Mouse (Mus musculus): ENCODE measurements around the gene Parvb.
A peak's percentile ranks its signal among the peaks of the same experiment; 100 is the strongest.

Parvb gene

DNA sequence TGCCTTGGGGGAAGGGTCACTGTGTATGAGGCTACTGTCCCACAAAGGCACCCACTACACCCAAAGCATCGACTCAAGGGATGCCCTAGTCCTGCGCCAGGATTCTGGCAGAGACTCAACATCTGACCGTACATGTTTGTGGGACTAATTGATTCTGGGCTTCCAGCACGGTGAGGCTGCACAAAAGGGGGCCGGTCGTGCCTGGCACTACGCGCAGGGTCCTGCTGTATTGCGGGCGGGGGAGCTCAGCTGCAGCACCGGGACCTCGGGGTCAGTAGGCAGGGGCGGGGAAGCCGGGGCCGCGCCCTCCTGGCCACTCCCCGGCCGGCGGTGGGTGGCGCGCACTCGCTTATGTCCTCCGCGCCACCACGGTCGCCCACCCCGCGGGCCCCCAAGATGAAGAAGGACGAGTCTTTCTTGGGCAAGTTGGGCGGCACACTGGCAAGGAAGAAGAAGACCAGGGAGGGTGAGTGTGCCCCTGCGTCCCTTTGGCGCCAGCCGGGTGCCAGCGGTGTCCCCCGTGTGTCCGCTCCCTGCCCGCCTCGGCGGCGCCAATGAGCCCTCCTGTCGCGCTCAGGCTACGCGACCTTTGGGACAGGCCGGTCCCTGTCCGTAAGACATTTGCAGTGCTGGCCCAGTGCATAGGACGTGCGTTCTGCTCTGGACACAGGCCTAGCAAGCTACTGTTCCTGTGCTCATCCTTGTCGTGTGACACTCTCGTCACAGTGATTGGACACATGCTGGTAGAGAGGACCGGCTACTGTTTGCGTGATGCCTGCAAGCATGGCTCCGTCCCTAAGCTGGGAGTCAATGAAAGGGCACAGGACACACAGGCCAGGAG lies at the start of gene Parvb:
Gene Parvb (plus strand): TSS at position 323 of the 841 bp plus-strand sequence.
- peak; percentile 68 for DNase-seq (ENCODE audit: inconsistent ontology term)

DNA sequence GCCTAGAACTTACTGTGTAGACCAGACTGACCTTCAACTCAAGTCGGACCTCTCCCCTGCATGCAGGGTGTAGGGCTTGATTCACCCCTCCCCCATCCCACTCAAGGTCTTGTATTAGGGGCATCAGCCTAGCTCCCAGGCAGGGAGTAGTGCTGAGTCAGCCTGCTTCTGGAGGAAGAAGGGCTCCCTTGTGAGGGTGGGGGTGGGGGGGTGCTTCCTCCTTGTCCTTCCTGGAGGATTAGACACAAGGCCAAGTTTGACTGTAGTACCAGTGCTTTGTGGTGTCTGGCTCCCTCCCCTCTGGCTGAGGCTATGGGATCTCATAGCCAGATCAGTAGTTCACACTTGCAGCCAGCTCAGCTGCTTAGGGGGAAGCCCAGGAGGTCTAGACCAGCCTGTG lies 47.9 kb upstream of the Parvb start:
- DNase-seq (ENCODE audit: inconsistent ontology term) = no peak

DNA sequence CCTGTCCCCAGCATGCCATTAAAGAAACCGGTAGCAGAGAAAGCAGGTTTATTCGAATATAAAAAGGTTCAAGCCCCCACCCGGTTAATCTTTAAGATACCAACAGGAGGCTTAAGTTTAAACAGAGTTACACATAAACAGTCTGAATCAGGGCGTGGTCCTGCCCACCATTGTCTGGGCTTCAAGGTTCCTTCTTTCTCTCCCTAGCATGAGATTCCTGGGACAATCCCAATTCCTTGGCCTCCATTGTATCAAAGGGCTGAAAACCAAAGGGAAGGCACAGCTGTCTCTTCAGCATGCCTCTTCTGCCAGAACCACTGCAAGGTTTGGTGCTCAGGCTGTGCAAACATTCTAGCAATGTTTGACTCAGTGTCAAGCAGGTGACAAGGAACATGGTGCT lies 45.6 kb upstream of the Parvb start:
- no peak for DNase-seq (ENCODE audit: inconsistent ontology term)

DNA sequence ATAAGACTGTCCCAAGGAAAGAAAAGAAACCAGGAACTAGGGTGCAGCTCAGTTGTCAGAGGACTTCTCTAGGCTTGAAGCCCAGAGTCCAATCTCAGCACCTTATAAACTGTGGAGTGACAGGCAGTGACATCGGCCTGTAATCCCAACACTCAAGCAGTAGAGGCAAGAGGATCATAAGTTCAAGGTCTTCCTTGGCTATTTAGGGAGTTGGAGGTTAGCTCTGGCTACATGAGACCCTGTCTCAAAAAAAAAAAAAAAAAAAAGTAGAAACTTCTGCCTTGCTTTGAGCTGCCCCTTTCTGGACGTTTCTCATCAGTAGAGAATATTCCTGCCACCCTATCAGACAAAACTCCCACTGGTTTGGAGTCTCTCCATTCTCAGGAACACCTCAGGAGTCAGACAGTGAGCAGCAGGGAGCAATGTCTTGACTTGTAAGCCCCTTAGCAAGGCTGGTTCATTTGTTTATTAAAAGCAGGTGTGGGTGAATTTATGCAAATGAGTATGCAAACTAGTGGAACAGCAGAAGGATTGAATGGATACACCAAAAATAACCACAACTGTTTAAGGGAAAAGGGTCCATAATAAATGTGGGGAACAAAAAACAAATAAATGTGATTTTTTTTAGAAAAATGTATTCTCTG lies 42.8 kb upstream of the Parvb start:
- DNase-seq (ENCODE audit: inconsistent ontology term) = no peak

DNA sequence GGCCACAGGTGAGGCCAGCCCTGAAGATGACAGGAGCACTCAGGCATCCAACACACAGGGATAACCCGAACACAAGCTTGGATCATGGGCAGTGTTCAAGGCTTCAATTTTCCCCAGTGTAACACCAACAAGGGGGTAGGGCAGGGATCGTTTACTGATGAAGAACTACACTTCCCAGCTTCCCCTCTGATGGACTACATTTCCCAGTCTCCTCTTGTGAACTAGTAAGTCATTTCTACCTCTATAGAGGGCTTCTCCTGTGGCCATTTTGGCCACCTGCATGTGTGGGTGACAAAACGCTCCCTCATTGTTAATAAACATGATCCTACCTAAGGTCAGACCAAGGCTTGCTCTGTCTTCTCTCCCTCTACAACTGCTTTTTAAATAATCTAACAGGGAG lies 42.0 kb upstream of the Parvb start:
- no peak for DNase-seq (ENCODE audit: inconsistent ontology term)

DNA sequence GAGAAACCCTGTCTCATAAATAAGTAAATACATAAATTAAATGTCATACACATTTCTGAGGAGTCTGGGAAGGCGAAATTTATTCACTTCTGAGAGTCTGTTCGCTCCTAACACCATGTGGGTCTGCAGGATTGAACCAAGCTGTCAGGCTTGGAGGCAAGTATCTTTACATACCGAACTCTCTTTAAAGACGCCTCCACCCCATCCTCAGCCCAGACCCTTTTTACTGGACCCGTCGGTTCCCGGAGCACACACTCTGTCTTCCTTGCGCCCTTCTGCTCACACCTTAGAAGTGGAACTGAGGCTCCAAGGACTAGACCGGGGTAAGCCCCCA lies 40.2 kb upstream of the Parvb start:
- no peak for DNase-seq (ENCODE audit: inconsistent ontology term)

DNA sequence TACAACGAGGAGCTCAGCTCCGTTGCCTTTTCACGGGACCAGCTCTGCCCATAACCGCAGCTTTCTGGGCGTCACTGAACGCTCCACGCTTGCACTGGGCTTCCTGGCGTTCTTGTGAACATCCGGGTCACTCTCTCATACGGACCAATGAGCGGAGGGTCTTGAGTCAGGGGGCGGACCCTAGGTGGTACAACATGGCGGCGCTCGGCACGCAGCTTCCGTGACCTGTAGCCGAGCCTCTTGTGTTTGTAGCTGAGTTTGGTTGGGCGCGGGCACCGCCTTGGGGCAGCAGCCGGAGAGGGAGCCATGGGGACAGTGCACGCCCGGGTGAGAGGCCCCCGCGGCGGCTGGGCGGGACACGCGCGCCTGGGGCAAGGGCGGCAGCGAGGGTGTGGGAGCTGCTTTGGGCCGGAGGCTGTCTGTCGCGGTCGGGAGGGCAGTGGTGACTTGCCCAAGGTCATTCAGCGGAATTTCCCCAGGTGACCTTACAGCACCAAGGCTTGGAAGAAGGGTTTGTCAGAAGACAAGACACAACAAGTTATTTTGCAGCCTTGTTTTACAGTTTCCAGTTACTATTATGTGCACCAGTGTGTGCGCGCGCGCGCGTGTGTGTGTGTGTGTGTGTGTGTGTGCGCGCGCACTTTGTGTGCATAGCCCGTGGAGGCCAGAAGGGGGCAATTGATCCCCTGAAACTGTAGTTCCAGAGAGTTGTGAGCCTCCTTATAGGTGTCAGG lies 39.6 kb upstream of the Parvb start, which contains the start of gene Samm50:
Gene Samm50 (plus strand): TSS at position 184 of the 734 bp plus-strand sequence.
- DNase-seq (ENCODE audit: inconsistent ontology term) = peak; percentile 94

DNA sequence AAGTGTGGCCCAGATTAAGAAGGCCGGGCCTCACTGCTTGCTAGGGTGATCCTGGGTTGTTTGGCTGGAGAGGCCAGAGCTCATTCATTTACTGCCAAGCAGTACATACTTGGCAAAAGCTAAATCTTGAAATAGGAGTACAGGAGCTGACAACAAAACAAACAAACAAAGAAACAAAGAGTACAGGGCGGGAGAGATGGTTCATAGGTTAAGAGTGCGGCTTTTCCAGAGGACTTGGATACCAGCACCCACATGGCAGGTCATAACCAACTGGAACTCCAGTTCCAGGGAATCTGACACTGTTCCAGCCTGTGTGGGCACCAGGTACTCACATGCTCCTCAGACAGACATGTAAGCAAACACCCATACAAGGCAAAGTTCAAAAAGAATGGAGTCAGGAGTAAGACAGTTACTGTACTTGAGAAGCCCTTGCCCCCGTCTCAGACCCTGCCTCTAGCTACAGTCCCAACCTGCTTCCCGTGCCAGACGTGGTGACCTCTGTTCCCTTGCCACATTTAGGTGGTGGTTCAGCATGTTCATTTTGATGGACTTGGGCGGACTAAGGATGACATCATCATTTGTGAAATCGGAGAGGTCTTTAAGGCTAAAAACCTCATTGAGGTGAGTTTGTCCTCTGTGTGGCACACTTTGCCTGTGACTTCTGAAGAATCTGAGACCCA lies 35.2 kb upstream of the Parvb start:
- DNase-seq (ENCODE audit: inconsistent ontology term) = no peak

DNA sequence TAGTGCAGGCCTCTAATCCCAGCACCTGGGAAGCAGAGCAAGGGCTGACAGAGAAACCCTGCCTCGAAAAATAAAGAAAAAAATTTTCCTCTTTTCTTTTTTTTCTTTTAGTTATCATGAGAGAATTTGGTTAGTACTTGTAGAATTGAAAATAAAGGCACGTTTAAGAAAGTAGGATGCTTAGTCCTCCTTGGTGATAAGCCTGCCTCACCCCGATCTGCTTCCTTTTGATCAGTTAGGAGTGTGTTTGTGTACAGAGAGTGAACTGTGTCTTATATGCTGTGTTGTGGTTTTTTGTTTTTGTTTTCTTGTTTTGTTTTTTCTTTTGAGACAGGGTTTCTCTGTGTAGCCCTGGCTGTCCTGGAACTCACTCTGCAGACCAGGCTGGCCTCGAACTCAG lies 24.5 kb upstream of the Parvb start:
- DNase-seq (ENCODE audit: inconsistent ontology term) = no peak

DNA sequence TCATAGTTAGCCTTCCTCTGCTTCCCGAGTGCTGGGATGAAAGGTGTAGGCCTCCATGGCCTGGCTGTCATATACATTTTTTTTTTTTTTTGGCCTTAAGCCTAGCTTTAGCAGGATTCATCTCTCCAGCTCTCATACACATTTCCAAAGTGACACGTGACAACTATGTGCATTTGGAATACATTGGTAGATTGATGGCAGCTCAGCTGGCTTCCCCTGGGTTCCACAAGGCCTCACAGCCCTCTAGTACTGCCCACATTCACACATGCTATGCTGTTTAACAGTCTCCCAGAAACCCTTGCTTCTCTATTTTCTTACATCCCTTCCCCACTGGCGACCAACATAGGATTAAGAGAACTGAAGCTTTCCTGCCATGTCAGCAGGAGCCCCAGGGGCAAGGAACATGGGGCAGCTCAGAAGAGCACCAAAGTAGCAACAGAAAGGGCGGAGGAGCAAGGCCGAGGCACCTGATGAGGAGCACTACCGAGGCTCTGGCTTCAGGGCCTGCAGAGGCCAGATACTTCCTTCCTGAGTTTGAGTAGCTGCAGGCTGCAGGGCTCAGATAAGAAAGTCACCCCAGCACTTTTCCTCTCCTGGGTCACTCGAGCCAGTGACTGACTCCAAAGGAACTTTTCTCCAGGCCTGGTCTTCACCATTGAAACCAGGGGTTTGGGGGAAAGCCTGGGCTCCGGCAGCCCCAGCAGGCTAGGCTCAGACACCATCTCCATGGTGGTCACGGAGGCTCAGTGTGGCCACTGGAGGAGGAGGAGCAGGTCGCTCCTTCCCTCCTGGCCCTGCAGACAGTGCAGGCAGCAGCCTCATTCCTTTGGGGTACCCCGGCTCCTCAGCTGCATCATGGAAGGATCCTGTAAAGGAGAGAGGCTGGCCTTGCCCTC lies 22.1 kb upstream of the Parvb start:
- no peak for DNase-seq (ENCODE audit: inconsistent ontology term)

DNA sequence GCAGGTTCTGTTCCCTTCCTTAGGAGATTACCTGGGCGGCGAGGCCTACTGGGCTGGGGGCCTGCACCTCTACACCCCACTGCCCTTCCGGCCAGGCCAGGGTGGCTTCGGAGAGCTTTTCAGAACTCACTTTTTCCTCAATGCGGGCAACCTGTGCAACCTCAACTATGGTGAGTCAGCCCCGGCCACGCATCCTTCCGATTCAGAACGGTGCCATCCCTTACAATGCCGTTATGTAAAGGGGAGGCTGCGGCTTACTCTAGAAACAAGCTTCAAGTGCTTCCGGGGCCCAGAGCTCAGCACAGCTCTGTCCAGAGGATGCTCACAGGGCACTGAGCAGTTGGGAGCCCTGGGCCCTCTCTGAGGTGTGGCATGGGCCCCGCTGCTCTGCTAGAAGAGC lies 21.4 kb upstream of the Parvb start:
- no peak for DNase-seq (ENCODE audit: inconsistent ontology term)

DNA sequence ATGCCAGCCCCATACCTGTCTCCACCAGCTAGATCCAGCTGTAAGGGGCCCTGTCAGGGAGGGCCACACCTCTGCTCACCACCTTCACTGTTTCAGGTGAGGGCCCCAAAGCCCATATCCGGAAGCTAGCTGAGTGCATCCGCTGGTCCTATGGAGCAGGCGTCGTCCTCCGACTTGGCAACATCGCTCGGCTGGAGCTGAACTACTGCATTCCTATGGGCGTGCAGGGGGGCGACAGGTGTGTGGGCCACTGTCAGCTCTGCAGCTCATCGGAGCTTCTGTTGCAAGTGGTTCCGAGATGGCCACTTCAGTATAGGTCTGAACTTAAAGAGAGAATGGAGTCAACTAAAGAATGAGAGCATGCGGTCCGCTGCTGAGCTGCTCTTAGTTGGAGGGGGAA lies 20.9 kb upstream of the Parvb start:
- no peak for DNase-seq (ENCODE audit: inconsistent ontology term)

DNA sequence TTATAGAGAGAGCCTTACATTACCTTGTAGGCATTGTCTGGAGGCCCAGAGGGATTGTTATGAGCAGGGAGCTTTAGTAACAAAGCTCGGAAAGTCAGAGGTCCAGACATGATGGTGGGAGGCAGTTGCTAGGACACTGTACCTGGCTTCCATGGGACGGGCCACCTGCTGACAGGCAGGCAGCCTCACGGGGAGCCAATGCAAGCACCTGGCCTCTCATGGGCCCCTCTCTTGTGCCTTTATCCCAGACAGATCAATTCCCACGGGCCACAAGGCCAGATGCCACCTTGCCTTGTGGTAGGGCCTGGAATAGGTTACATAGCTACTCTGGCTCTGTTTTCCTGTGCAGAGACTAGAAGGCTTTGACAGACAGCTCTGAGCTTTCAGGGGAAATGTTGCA lies 20.3 kb upstream of the Parvb start:
- no peak for DNase-seq (ENCODE audit: inconsistent ontology term)

DNA sequence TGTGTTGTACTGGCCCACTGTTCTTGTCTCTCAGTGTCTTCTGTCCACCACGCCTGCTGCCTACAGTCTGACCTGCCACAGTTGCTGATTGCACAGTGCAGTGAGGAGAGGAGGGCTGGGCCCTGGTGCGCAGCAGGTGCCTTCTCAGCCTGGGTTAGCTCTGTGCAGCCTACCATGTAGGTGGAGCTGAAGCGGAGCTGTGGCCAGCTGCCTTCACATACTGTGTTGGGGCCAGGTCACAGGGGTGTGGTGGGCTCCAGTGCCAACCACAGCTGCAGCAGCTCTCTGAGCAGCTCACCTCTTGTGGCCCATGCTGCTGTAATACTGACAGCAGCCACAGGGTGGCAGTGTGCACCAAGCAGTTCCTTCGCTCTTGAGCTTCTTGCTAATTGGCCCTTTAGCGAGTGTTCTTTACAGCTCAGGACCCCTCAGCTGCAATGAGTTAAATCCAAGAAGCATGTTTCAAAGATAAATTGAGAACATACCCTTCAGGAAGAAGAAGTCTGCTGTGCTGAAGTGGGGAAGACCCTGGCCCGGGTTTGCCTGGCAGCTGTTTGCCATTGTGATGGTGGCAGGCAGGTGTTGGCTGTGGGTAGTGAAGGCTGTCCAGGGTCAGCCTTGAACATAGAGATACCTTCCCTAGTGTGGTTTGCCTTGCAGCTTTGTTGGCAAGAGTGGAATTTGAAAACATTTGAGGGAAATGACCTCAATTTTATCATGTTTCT lies 19.6 kb upstream of the Parvb start:
- peak; percentile 67 for DNase-seq (ENCODE audit: inconsistent ontology term)

DNA sequence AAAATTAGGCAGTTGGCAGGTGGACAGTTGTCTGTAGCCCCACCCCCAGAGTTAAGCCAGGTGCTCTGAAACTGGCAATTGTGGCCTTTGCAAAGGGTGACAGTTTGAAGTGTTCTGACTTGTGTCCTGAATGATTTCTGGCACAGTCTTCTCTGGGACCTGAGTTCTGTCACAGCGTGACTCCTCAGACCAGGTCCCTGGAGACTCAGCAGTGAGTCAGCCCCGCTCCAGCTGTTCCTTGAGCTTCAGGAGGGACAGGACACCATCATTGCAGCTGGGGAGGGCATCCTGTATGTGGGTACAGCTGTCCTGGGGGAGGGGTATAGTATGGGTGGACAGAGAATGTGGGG lies 19.1 kb upstream of the Parvb start:
- no peak for DNase-seq (ENCODE audit: inconsistent ontology term)

DNA sequence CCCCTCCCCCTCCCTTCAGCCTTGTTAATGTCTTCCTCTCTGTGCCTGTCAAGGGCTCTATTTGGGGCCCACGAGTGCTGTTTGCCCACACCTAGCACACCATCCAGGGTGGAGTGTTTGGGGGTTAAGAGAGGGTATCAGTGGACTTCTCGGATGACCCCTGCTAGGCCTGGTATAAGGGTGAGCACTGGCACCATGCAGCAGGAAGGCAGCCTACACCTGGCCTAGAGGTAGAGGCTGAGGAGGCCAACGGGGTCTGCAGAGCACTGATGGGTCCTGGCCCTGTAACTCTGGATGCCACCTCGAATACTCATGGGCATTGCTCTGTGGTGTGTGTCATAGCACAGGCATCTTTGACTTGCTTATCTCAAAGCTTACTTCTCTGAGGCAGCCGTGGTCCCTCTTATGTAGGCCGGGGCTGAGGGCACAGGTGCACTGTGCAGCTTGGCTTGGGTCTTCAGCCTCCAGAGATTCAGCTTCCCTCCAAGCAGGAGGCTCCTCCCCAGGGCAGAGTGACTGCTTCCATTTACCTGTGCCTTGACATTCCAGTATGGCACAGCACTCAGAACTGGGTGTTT lies 18.6 kb upstream of the Parvb start:
- no peak for DNase-seq (ENCODE audit: inconsistent ontology term)

DNA sequence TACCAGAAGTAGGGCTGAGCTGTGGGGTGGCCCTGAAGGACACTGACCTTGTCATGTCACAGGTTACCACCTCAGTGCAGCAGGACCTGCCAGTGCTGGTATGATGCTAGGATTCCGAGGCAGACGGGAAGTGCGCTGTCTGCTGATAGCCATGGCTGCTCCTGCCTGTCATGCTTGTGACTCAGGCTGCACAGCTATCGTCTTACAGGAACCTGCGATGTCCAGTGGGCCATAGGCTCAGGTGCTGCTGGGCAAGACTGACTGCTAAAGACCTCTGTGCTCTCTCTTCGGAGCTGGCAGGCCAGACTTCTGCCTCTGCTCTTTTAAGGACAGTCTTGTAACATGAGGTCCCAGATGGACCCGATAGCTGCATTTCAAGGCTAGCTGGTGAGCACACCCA lies 17.4 kb upstream of the Parvb start:
- DNase-seq (ENCODE audit: inconsistent ontology term) = no peak

DNA sequence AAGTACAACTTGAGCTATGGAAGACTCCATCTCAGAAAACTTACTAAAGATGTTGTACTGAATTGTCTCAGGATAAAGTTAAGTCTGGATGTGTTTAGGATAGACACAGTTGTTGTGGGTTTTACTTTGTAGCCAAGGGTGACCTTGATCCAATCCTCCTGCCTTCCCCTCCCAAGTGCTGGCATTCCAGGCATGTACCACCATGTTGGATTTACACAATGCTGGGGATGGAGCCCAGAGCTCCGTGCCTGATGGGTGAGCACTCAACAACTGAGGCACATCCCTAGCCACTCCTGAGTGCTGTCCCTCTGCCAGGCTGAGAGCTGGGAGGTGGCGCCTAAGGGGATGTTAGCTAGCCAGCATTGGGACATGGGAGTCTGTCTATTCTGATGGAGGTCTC lies 16.6 kb upstream of the Parvb start:
- DNase-seq (ENCODE audit: inconsistent ontology term) = no peak

DNA sequence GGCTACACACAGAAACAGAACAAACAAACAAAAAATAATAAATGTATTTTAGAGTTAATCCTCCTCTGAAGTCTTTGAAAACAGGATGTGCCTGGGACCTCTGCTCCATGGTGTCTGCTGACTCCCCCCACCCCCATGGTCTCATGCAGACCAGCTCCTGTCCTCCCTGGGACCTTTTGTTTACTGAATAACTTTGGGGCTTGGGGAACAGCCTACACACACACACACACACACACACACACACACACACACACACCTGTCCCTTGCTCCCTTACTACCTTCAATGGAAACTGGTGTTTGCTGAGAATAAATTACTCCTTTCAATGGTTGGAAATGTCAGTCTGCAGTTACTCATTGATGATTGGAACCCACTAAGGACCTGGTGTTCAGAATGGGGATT lies 15.8 kb upstream of the Parvb start:
- DNase-seq (ENCODE audit: inconsistent ontology term) = no peak

DNA sequence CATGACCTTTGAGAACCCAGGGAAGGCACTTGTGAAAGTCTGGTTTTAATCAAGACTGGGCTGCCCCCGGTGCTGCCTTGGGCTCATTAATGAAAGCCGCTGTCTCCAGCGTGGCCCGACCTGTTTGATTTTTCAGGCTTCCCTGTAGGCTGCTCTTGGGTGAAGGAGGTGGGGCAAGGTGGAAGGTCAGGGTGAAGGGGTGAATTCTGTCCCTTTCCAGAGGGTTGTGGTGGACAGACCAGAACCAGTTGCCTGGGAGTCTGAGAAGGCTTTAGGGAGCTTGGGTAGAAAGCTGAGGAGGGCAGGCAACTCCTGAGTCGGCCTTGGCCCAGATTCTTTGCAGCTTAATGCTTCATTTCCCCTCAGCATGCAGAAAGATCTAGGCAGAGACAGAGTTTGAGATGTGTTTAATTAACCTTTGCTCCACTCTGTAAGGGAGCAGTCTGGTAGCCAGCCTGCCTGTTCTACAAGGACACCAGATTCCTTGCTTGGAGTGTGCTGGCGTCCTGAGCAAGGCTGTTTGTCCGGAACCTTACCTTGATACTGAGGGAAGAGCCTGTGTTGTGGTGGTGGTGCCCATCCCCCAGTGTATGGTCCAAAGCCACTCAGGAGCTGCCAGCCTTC lies 15.3 kb upstream of the Parvb start:
- peak; percentile 42 for DNase-seq (ENCODE audit: inconsistent ontology term)

All from Muller cell, postnatal 12 days (primary cell).